Mouse (Mus musculus): ENCODE measurements around the gene Ankrd22. TPM values are rescaled to one million over a fixed set of nuclear protein-coding genes. Genes with fewer than 3 reads are reported as not detected.

The Ankrd22 gene
- polyA plus RNA-seq, 1 experiment from 2014 or later: 2.6 TPM

DNA sequence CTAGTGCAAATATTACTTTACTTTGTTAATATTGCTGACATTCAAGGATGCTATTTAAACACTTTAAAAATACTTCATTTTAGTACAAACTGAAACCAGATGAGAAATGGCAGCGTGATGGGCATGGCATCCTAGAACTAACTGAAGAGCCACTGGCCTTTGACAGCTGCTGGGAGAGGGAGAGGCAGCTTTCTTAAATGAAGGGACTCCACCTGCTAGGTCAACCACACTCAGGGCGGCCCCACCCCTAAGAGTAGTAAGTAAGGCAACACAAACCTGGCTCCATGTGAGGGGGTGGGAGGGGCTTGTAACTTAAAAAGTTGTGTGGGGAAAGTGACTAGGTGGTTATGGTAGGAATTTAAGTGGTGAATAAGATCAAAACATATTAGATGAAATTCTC lies 36.8 kb upstream of the Ankrd22 start:
- no peaks in the 10 kb centered on the region for H3K36me3 ChIP-seq (ENCODE audit: control insufficient read depth, insufficient read depth, low read length)
- no peaks in the 10 kb centered on the region for H3K9me3 ChIP-seq (ENCODE audit: control insufficient read depth, low read length)
- ATAC-seq: no peak
- H3K4me2 ChIP-seq (ENCODE audit: low read depth, low read length): no peak overlapping the region
- H3K27ac ChIP-seq (ENCODE audit: low read length): no peak overlapping the region
- H3K9ac ChIP-seq (ENCODE audit: low read depth, low read length): no peak overlapping the region
- no peak overlapping the region for H3K4me3 ChIP-seq (ENCODE audit: low read length)
- 84% methylated on average over 2 of the region's 2 CpGs for WGBS
- no peaks in the 10 kb centered on the region for H3K4me1 ChIP-seq (ENCODE audit: control insufficient read depth, insufficient read depth, low read length)
- no peaks in the 10 kb centered on the region for H3K27me3 ChIP-seq (replicated peaks; ENCODE audit: control insufficient read depth, insufficient read depth, low read length)

DNA sequence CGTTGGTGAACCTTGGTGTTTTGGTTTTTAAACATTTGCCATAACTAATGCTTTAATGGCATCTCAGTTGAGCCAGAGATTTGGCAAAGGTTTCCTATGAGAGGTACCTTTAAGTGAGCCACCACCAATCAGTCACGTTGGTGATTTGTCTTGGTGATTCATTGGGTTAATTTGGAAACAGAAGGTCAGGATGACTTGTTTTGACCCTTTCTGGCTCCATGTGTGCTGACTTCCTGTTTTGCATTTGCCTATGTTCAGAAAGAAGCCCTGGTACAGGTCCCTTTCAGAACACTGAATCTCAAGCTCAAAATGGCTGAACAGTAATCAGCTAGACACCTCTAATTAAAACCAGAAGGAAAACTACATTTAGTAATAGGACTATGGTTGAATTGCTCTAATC lies 33.6 kb upstream of the Ankrd22 start:
- ATAC-seq: no peak
- Histone ChIP-seq H3K36me3 (ENCODE audit: control insufficient read depth, insufficient read depth, low read length) (no peaks in the 10 kb centered on the region), H3K4me2 (ENCODE audit: low read depth, low read length) (no peak overlapping the region), H3K27me3 (replicated peaks; ENCODE audit: control insufficient read depth, insufficient read depth, low read length) (no peaks in the 10 kb centered on the region), H3K9me3 (ENCODE audit: control insufficient read depth, low read length) (no peaks in the 10 kb centered on the region), H3K9ac (ENCODE audit: low read depth, low read length) (no peak overlapping the region), H3K4me3 (ENCODE audit: low read length) (no peak overlapping the region), H3K27ac (ENCODE audit: low read length) (no peak overlapping the region), H3K4me1 (ENCODE audit: control insufficient read depth, insufficient read depth, low read length) (peaks cover 3% of the 10 kb centered on the region; the same call in 1 of the 2 replicates)
- WGBS: 61% methylated on average over 2 of the region's 2 CpGs

GRCm38 (mm10) chr19:34198901-34199300 lies 33.0 kb upstream of the Ankrd22 start:
- Histone ChIP-seq H3K27ac (ENCODE audit: low read length) (no peak overlapping the region), H3K9me3 (ENCODE audit: control insufficient read depth, low read length) (no peaks in the 10 kb centered on the region), H3K4me3 (ENCODE audit: low read length) (no peak overlapping the region), H3K9ac (ENCODE audit: low read depth, low read length) (no peak overlapping the region), H3K4me1 (ENCODE audit: control insufficient read depth, insufficient read depth, low read length) (peaks cover 3% of the 10 kb centered on the region; the same call in 1 of the 2 replicates), H3K4me2 (ENCODE audit: low read depth, low read length) (no peak overlapping the region), H3K27me3 (replicated peaks; ENCODE audit: control insufficient read depth, insufficient read depth, low read length) (no peaks in the 10 kb centered on the region), H3K36me3 (ENCODE audit: control insufficient read depth, insufficient read depth, low read length) (no peaks in the 10 kb centered on the region)
- WGBS: 87% methylated on average over 4 of the region's 4 CpGs
- no peak for ATAC-seq

GRCm38 (mm10) chr19:34198066-34198465 lies 32.2 kb upstream of the Ankrd22 start:
- ATAC-seq: no peak
- no peak overlapping the region for H3K27ac ChIP-seq (ENCODE audit: low read length)

GRCm38 (mm10) chr19:34195031-34195430 lies 29.2 kb upstream of the Ankrd22 start:
- ATAC-seq: no peak
- H3K27me3 ChIP-seq (replicated peaks; ENCODE audit: control insufficient read depth, insufficient read depth, low read length): no peaks in the 10 kb centered on the region
- WGBS: 45% methylated on average over 2 of the region's 2 CpGs
- H3K9me3 ChIP-seq (ENCODE audit: control insufficient read depth, low read length): no peaks in the 10 kb centered on the region
- no peak overlapping the region for H3K27ac ChIP-seq (ENCODE audit: low read length)
- H3K4me3 ChIP-seq (ENCODE audit: low read length): no peak overlapping the region
- peaks cover 3% of the 10 kb centered on the region; the same call in 1 of the 2 replicates for H3K4me1 ChIP-seq (ENCODE audit: control insufficient read depth, insufficient read depth, low read length)
- no peak overlapping the region for H3K9ac ChIP-seq (ENCODE audit: low read depth, low read length)
- H3K4me2 ChIP-seq (ENCODE audit: low read depth, low read length): 0 out of 2 replicates have a peak overlapping the region, but pooled peaks have one; percentile 19
- no peaks in the 10 kb centered on the region for H3K36me3 ChIP-seq (ENCODE audit: control insufficient read depth, insufficient read depth, low read length)

More at GRCm38 (mm10) chr19:34198066-34198465, 32.2 kb upstream of the Ankrd22 start:
- peaks cover 3% of the 10 kb centered on the region; the same call in 1 of the 2 replicates for H3K4me1 ChIP-seq (ENCODE audit: control insufficient read depth, insufficient read depth, low read length)
- H3K9ac ChIP-seq (ENCODE audit: low read depth, low read length): no peak overlapping the region
- H3K4me2 ChIP-seq (ENCODE audit: low read depth, low read length): no peak overlapping the region
- H3K27me3 ChIP-seq (replicated peaks; ENCODE audit: control insufficient read depth, insufficient read depth, low read length): no peaks in the 10 kb centered on the region
- 100% methylated on average over 1 of the region's 1 CpGs for WGBS
- no peak overlapping the region for H3K4me3 ChIP-seq (ENCODE audit: low read length)
- H3K9me3 ChIP-seq (ENCODE audit: control insufficient read depth, low read length): no peaks in the 10 kb centered on the region
- H3K36me3 ChIP-seq (ENCODE audit: control insufficient read depth, insufficient read depth, low read length): no peaks in the 10 kb centered on the region

DNA sequence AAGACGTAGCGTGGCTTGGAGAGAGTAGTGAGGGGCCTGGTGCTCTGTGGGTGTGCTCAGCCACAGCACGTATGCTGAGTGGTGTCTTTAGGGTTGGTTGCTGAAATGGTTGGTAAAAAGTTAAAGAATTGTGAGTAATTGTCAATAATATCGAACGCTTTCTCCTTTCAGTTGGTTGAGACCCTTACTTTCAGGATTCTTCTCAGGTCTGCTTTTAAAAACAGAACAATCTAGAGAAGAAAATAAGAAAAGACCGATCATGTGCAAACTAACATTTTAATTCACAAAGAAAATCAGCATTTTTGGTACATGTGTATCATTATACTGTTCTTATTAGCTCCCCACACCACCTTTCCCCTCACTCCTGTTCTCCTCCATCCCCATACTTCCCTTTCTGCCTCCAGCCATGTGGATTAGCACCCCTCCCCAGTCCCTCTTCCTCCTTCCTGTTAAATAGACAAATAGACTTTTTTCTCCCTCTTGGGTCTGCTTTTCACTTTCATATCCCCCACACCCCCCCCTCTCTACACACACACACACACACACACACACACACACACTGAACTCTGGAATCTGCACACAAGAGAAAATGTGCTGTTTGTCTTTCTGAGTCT lies 28.4 kb upstream of the Ankrd22 start:
- peaks cover 3% of the 10 kb centered on the region; the same call in 1 of the 2 replicates for H3K4me1 ChIP-seq (ENCODE audit: control insufficient read depth, insufficient read depth, low read length)
- WGBS: 86% methylated on average over 6 of the region's 6 CpGs
- H3K9ac ChIP-seq (ENCODE audit: low read depth, low read length): peak overlapping the region; percentile 6; the same call in 1 of the 2 replicates
- peak overlapping the region; percentile 87 for H3K4me2 ChIP-seq (ENCODE audit: low read depth, low read length)
- H3K9me3 ChIP-seq (ENCODE audit: control insufficient read depth, low read length): no peaks in the 10 kb centered on the region
- H3K27me3 ChIP-seq (replicated peaks; ENCODE audit: control insufficient read depth, insufficient read depth, low read length): no peaks in the 10 kb centered on the region
- peak overlapping the region; percentile 78 for H3K4me3 ChIP-seq (ENCODE audit: low read length)
- no peak for ATAC-seq
- no peaks in the 10 kb centered on the region for H3K36me3 ChIP-seq (ENCODE audit: control insufficient read depth, insufficient read depth, low read length)
- no peak overlapping the region for H3K27ac ChIP-seq (ENCODE audit: low read length)

DNA sequence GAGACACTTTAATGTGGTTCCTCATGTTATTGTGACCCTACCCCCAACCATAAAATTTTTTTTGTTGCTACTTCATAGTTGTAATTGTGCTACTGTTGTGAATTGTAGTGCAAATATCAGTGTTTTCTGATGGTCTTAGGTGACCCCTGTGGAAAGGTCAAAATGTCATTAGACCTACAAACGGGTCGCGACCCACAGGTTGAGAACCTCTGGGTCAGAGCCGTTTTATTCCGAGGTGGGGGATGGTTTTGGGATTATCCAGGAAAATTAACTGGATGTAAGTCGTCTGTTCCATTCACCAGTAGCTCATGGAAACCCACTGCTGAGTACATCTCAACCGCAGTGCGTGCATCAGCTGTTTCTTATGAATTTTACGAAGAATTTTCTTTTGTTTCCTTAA lies 27.8 kb upstream of the Ankrd22 start:
- Histone ChIP-seq H3K36me3 (ENCODE audit: control insufficient read depth, insufficient read depth, low read length) (no peaks in the 10 kb centered on the region), H3K4me2 (ENCODE audit: low read depth, low read length) (peak overlapping the region; percentile 87), H3K4me1 (ENCODE audit: control insufficient read depth, insufficient read depth, low read length) (peaks cover 3% of the 10 kb centered on the region; the same call in 1 of the 2 replicates), H3K9me3 (ENCODE audit: control insufficient read depth, low read length) (no peaks in the 10 kb centered on the region), H3K4me3 (ENCODE audit: low read length) (peak overlapping the region; percentile 78), H3K27ac (ENCODE audit: low read length) (no peak overlapping the region), H3K9ac (ENCODE audit: low read depth, low read length) (peak overlapping the region; percentile 6; the same call in 1 of the 2 replicates), H3K27me3 (replicated peaks; ENCODE audit: control insufficient read depth, insufficient read depth, low read length) (no peaks in the 10 kb centered on the region)
- no peak for ATAC-seq
- WGBS: 60% methylated on average over 9 of the region's 9 CpGs

DNA sequence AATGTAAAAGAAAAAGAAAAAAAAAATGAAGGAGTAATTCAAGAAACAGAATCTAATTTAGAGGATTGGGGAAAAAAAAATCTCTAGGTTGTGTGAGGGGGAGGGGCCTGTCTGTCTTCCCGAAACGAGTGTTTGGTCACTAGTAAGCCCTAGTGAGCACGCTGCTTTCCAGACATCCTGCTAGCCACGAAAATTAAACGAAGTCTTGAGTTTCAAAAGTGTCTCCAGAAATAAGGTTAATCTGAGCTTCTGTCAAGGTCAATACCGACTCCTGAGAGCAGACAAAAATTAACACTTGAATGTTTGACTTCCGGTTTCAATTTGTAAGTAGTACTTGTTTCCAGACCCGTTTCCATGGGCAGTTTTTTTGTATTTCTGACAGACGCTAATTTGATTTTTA lies 27.3 kb upstream of the Ankrd22 start:
- peak overlapping the region; percentile 87 for H3K9ac ChIP-seq (ENCODE audit: low read depth, low read length)
- H3K4me1 ChIP-seq (ENCODE audit: control insufficient read depth, insufficient read depth, low read length): peaks cover 3% of the 10 kb centered on the region; the same call in 1 of the 2 replicates
- H3K9me3 ChIP-seq (ENCODE audit: control insufficient read depth, low read length): no peaks in the 10 kb centered on the region
- H3K27me3 ChIP-seq (replicated peaks; ENCODE audit: control insufficient read depth, insufficient read depth, low read length): no peaks in the 10 kb centered on the region
- H3K4me3 ChIP-seq (ENCODE audit: low read length): peak overlapping the region; percentile 78
- 3% methylated on average over 9 of the region's 9 CpGs for WGBS
- H3K36me3 ChIP-seq (ENCODE audit: control insufficient read depth, insufficient read depth, low read length): no peaks in the 10 kb centered on the region
- peak overlapping the region; percentile 87 for H3K4me2 ChIP-seq (ENCODE audit: low read depth, low read length)
- ATAC-seq: 0 out of 2 replicates have a peak, but pooled peaks have one; percentile 24
- H3K27ac ChIP-seq (ENCODE audit: low read length): peak overlapping the region; percentile 18; the same call in 1 of the 2 replicates

DNA sequence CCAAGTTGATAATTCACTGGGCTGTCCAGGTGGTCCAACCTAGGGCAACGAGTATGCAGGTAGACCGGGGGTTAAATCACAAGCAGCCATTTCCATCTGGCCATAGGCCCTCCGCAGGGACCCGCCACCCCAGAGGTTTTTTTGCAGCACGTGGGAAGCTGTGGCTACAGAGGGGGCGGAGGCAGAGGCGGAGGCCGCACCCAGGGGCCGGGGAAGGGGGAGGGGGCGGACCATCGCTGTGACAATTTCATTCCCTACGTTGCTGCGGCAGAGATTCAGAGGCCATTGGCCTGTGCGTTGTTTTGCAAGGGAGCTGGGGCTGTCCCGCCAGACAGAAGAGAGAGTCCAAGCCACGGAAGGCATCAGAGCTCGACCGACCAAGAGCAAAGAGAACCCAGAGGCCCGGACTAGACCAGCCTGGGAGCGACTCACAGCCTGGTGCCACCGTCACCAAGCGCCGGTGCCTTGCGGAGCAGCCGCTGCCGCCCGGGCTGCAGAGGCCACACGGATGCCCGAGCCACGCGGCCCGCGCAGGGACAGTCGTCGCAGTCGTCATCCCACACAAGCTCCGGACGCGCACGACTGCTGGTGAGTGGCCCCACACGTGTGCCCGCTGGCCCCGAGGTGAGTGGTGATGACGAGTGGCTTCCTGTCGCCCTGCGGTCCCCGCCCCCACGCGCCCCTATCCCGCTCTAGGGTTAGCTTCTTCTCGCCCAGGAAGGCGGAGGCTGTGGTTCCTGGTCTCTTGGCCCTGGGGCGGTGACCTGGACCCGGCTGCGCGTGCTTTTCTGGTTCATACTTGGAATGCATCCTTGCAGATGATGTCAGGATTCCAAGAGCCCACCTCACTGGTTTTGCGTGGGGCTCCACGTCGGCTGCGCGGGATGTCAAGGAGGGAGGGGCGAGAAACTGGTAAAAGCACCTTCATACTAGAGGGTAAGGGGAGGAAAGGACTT lies 26.4 kb upstream of the Ankrd22 start, which contains the start of gene Stambpl1:
Gene Stambpl1, plus strand, starts transcription at position 222 of the 956 bp plus-strand sequence.
- Histone ChIP-seq H3K36me3 (ENCODE audit: control insufficient read depth, insufficient read depth, low read length) (no peaks in the 10 kb centered on the region), H3K4me2 (ENCODE audit: low read depth, low read length) (peak within 1 kb of the TSS; percentile 87), H3K27ac (ENCODE audit: low read length) (peak within 1 kb of the TSS; percentile 84), H3K9me3 (ENCODE audit: control insufficient read depth, low read length) (no peaks in the 10 kb centered on the region), H3K4me3 (ENCODE audit: low read length) (peak within 1 kb of the TSS; percentile 78), H3K9ac (ENCODE audit: low read depth, low read length) (peak within 1 kb of the TSS; percentile 87), H3K4me1 (ENCODE audit: control insufficient read depth, insufficient read depth, low read length) (peaks cover 3% of the 10 kb centered on the region; the same call in 1 of the 2 replicates), H3K27me3 (replicated peaks; ENCODE audit: control insufficient read depth, insufficient read depth, low read length) (no peaks in the 10 kb centered on the region)
- peak; percentile 89 for ATAC-seq
- WGBS: under 1% methylated on average over 62 of the region's 62 CpGs

Measured in intestine, embryonic 16.5 days (tissue).